Mouse (Mus musculus): ENCODE data around the gene Mvp. TPM values are rescaled to one million over a fixed set of nuclear protein-coding genes. Genes with fewer than 3 reads are reported as not detected.
A peak's percentile ranks its signal among the peaks of the same experiment; 100 is the strongest.

Mvp gene
- polyA plus RNA-seq, 1 experiment from 2014 or later: 11.4 TPM

GRCm38 (mm10) chr7:127016486-127016938, 2.1 kb upstream of the Mvp start:
- no peaks in the 10 kb centered on the region for H3K27me3 ChIP-seq (ENCODE audit: control insufficient read depth, insufficient read depth, low read length)
- peak overlapping the region; percentile 62 for H3K4me3 ChIP-seq (ENCODE audit: low read depth, low read length)
- peaks cover 13% of the 10 kb centered on the region for H3K36me3 ChIP-seq (ENCODE audit: control insufficient read depth, insufficient read depth, low read length)
- peak overlapping the region; percentile 97 for H3K27ac ChIP-seq (ENCODE audit: low read length)
- WGBS: under 1% methylated on average over 22 of the region's 22 CpGs
- ATAC-seq (ENCODE audit: insufficient number of reproducible peaks, insufficient read depth, low FRiP score, low read depth): peak; percentile 30
- no peaks in the 10 kb centered on the region for H3K9me3 ChIP-seq (ENCODE audit: control insufficient read depth, low read depth, low read length)
- peak overlapping the region; percentile 68 for H3K9ac ChIP-seq (replicated peaks; ENCODE audit: low read depth, low read length)
- peaks cover 49% of the 10 kb centered on the region for H3K4me1 ChIP-seq (ENCODE audit: control insufficient read depth, insufficient read depth, low read length)
- peak overlapping the region; percentile 79 for H3K4me2 ChIP-seq (replicated peaks; ENCODE audit: low read depth, low read length)

GRCm38 (mm10) chr7:127016481-127016485, 1.9 kb upstream of the Mvp start, which contains the start of gene Pagr1b:
TSS of gene Pagr1b (minus strand) at chr7:127016484.
- Histone ChIP-seq H3K4me1 (ENCODE audit: control insufficient read depth, insufficient read depth, low read length) (peaks cover 47% of the 10 kb centered on the region), H3K27ac (ENCODE audit: low read length) (peak within 1 kb of the TSS; percentile 97), H3K4me2 (replicated peaks; ENCODE audit: low read depth, low read length) (peak within 1 kb of the TSS; percentile 79), H3K27me3 (ENCODE audit: control insufficient read depth, insufficient read depth, low read length) (no peaks in the 10 kb centered on the region), H3K9me3 (ENCODE audit: control insufficient read depth, low read depth, low read length) (no peaks in the 10 kb centered on the region), H3K4me3 (ENCODE audit: low read depth, low read length) (peak within 1 kb of the TSS; percentile 62), H3K9ac (replicated peaks; ENCODE audit: low read depth, low read length) (peak within 1 kb of the TSS; percentile 68), H3K36me3 (ENCODE audit: control insufficient read depth, insufficient read depth, low read length) (peaks cover 12% of the 10 kb centered on the region)
- no peak for ATAC-seq (ENCODE audit: insufficient number of reproducible peaks, insufficient read depth, low FRiP score, low read depth)

- peak overlapping the region; percentile 62 for H3K4me3 ChIP-seq (ENCODE audit: low read depth, low read length)
- peaks cover 45% of the 10 kb centered on the region for H3K4me1 ChIP-seq (ENCODE audit: control insufficient read depth, insufficient read depth, low read length)
- H3K36me3 ChIP-seq (ENCODE audit: control insufficient read depth, insufficient read depth, low read length): peaks cover 12% of the 10 kb centered on the region
- peak overlapping the region; percentile 97 for H3K27ac ChIP-seq (ENCODE audit: low read length)
- ATAC-seq (ENCODE audit: insufficient number of reproducible peaks, insufficient read depth, low FRiP score, low read depth): no peak; the same call in 1 of the 2 replicates
- no peaks in the 10 kb centered on the region for H3K9me3 ChIP-seq (ENCODE audit: control insufficient read depth, low read depth, low read length)
- 2% methylated on average over 10 of the region's 10 CpGs for WGBS
- H3K4me2 ChIP-seq (replicated peaks; ENCODE audit: low read depth, low read length): peak overlapping the region; percentile 79
- no peaks in the 10 kb centered on the region for H3K27me3 ChIP-seq (ENCODE audit: control insufficient read depth, insufficient read depth, low read length)
- peak overlapping the region; percentile 68 for H3K9ac ChIP-seq (replicated peaks; ENCODE audit: low read depth, low read length)
Measured at GRCm38 (mm10) chr7:127016081-127016480, 1.7 kb upstream of the Mvp start.

GRCm38 (mm10) chr7:127014993-127015392, 572 bp upstream of the Mvp start:
- WGBS: 91% methylated on average over 12 of the region's 12 CpGs
- no peaks in the 10 kb centered on the region for H3K9me3 ChIP-seq (ENCODE audit: control insufficient read depth, low read depth, low read length)
- no peak overlapping the region for H3K27ac ChIP-seq (ENCODE audit: low read length)
- H3K4me3 ChIP-seq (ENCODE audit: low read depth, low read length): no peak overlapping the region
- no peaks in the 10 kb centered on the region for H3K27me3 ChIP-seq (ENCODE audit: control insufficient read depth, insufficient read depth, low read length)
- peaks cover 12% of the 10 kb centered on the region for H3K36me3 ChIP-seq (ENCODE audit: control insufficient read depth, insufficient read depth, low read length)
- ATAC-seq (ENCODE audit: insufficient number of reproducible peaks, insufficient read depth, low FRiP score, low read depth): no peak
- H3K9ac ChIP-seq (replicated peaks; ENCODE audit: low read depth, low read length): peak overlapping the region; percentile 15; the same call in 1 of the 2 replicates
- peaks cover 42% of the 10 kb centered on the region for H3K4me1 ChIP-seq (ENCODE audit: control insufficient read depth, insufficient read depth, low read length)
- H3K4me2 ChIP-seq (replicated peaks; ENCODE audit: low read depth, low read length): peak overlapping the region; percentile 43; the same call in 1 of the 2 replicates

GRCm38 (mm10) chr7:127013385-127013784, 1.0 kb downstream of the Mvp start:
- H3K4me2 ChIP-seq (replicated peaks; ENCODE audit: low read depth, low read length): no peak overlapping the region
- H3K36me3 ChIP-seq (ENCODE audit: control insufficient read depth, insufficient read depth, low read length): peaks cover 12% of the 10 kb centered on the region
- no peaks in the 10 kb centered on the region for H3K9me3 ChIP-seq (ENCODE audit: control insufficient read depth, low read depth, low read length)
- peaks cover 39% of the 10 kb centered on the region for H3K4me1 ChIP-seq (ENCODE audit: control insufficient read depth, insufficient read depth, low read length)
- ATAC-seq (ENCODE audit: insufficient number of reproducible peaks, insufficient read depth, low FRiP score, low read depth): no peak
- H3K27ac ChIP-seq (ENCODE audit: low read length): no peak overlapping the region
- no peak overlapping the region for H3K9ac ChIP-seq (replicated peaks; ENCODE audit: low read depth, low read length)
- no peaks in the 10 kb centered on the region for H3K27me3 ChIP-seq (ENCODE audit: control insufficient read depth, insufficient read depth, low read length)
- 92% methylated on average over 6 of the region's 6 CpGs for WGBS
- H3K4me3 ChIP-seq (ENCODE audit: low read depth, low read length): no peak overlapping the region

- Histone ChIP-seq H3K4me2 (replicated peaks; ENCODE audit: low read depth, low read length) (no peak overlapping the region), H3K4me1 (ENCODE audit: control insufficient read depth, insufficient read depth, low read length) (peaks cover 38% of the 10 kb centered on the region), H3K27me3 (ENCODE audit: control insufficient read depth, insufficient read depth, low read length) (no peaks in the 10 kb centered on the region), H3K27ac (ENCODE audit: low read length) (no peak overlapping the region), H3K9me3 (ENCODE audit: control insufficient read depth, low read depth, low read length) (no peaks in the 10 kb centered on the region), H3K9ac (replicated peaks; ENCODE audit: low read depth, low read length) (no peak overlapping the region), H3K4me3 (ENCODE audit: low read depth, low read length) (no peak overlapping the region), H3K36me3 (ENCODE audit: control insufficient read depth, insufficient read depth, low read length) (peaks cover 12% of the 10 kb centered on the region)
- ATAC-seq (ENCODE audit: insufficient number of reproducible peaks, insufficient read depth, low FRiP score, low read depth): no peak
- WGBS: 94% methylated on average over 10 of the region's 10 CpGs
Measured at GRCm38 (mm10) chr7:127012845-127013244, 1.6 kb downstream of the Mvp start.

- Histone ChIP-seq H3K27me3 (ENCODE audit: control insufficient read depth, insufficient read depth, low read length) (no peaks in the 10 kb centered on the region), H3K9me3 (ENCODE audit: control insufficient read depth, low read depth, low read length) (no peaks in the 10 kb centered on the region), H3K9ac (replicated peaks; ENCODE audit: low read depth, low read length) (no peak overlapping the region), H3K4me1 (ENCODE audit: control insufficient read depth, insufficient read depth, low read length) (peaks cover 37% of the 10 kb centered on the region), H3K36me3 (ENCODE audit: control insufficient read depth, insufficient read depth, low read length) (peaks cover 12% of the 10 kb centered on the region), H3K27ac (ENCODE audit: low read length) (no peak overlapping the region), H3K4me3 (ENCODE audit: low read depth, low read length) (no peak overlapping the region), H3K4me2 (replicated peaks; ENCODE audit: low read depth, low read length) (no peak overlapping the region)
- ATAC-seq (ENCODE audit: insufficient number of reproducible peaks, insufficient read depth, low FRiP score, low read depth): no peak
- WGBS: 86% methylated on average over 6 of the region's 6 CpGs
Measured at GRCm38 (mm10) chr7:127012374-127012773, 2.0 kb downstream of the Mvp start.

GRCm38 (mm10) chr7:127011717-127012116, 2.7 kb downstream of the Mvp start:
- no peak overlapping the region for H3K9ac ChIP-seq (replicated peaks; ENCODE audit: low read depth, low read length)
- ATAC-seq (ENCODE audit: insufficient number of reproducible peaks, insufficient read depth, low FRiP score, low read depth): no peak
- H3K36me3 ChIP-seq (ENCODE audit: control insufficient read depth, insufficient read depth, low read length): peaks cover 12% of the 10 kb centered on the region
- 67% methylated on average over 2 of the region's 2 CpGs for WGBS
- no peak overlapping the region for H3K27ac ChIP-seq (ENCODE audit: low read length)
- no peaks in the 10 kb centered on the region for H3K27me3 ChIP-seq (ENCODE audit: control insufficient read depth, insufficient read depth, low read length)
- no peak overlapping the region for H3K4me3 ChIP-seq (ENCODE audit: low read depth, low read length)
- peaks cover 37% of the 10 kb centered on the region for H3K4me1 ChIP-seq (ENCODE audit: control insufficient read depth, insufficient read depth, low read length)
- H3K4me2 ChIP-seq (replicated peaks; ENCODE audit: low read depth, low read length): no peak overlapping the region
- H3K9me3 ChIP-seq (ENCODE audit: control insufficient read depth, low read depth, low read length): no peaks in the 10 kb centered on the region

GRCm38 (mm10) chr7:127011051-127011450, 3.4 kb downstream of the Mvp start:
- no peak overlapping the region for H3K4me2 ChIP-seq (replicated peaks; ENCODE audit: low read depth, low read length)
- H3K4me3 ChIP-seq (ENCODE audit: low read depth, low read length): no peak overlapping the region
- H3K36me3 ChIP-seq (ENCODE audit: control insufficient read depth, insufficient read depth, low read length): peaks cover 12% of the 10 kb centered on the region
- ATAC-seq (ENCODE audit: insufficient number of reproducible peaks, insufficient read depth, low FRiP score, low read depth): no peak
- H3K27ac ChIP-seq (ENCODE audit: low read length): no peak overlapping the region
- H3K9ac ChIP-seq (replicated peaks; ENCODE audit: low read depth, low read length): no peak overlapping the region
- WGBS: 92% methylated on average over 2 of the region's 2 CpGs
- no peaks in the 10 kb centered on the region for H3K9me3 ChIP-seq (ENCODE audit: control insufficient read depth, low read depth, low read length)
- no peaks in the 10 kb centered on the region for H3K27me3 ChIP-seq (ENCODE audit: control insufficient read depth, insufficient read depth, low read length)
- peaks cover 35% of the 10 kb centered on the region for H3K4me1 ChIP-seq (ENCODE audit: control insufficient read depth, insufficient read depth, low read length)
